Comparison of ENCODE assay signal across 27 mouse cellular contexts in genomic region chr3:17668839-17669238, GRCm38 (mm10).
"Had no signal": no experiment of that assay in that cellular context is flagged by ENCODE, and none has a peak within 500 bp of the region (broad histone marks: within the 10 kb centered on the region; RNA-seq: fewer than 3 reads in every experiment).

No protein-coding gene starts in this region.

- H3K4me2 ChIP-seq: heart, embryonic 12.5 days; hindbrain, embryonic 12.5 days; hindbrain, embryonic 14.5 days; intestine, embryonic 15.5 days; limb, embryonic 12.5 days; liver, embryonic 11.5 days; liver, embryonic 13.5 days had no signal

- H3K27ac ChIP-seq: gastrocnemius, adult 2 months; heart, embryonic 10.5 days; hindbrain, embryonic 10.5 days; hindbrain, embryonic 12.5 days; hindbrain, embryonic 14.5 days; intestine, embryonic 15.5 days; layer of hippocampus, adult 2 months; left cerebral cortex, adult 2 months; limb, embryonic 10.5 days; limb, embryonic 12.5 days; liver, embryonic 13.5 days had no signal

- H3K9me3 ChIP-seq: heart, embryonic 10.5 days; heart, embryonic 12.5 days; hindbrain, embryonic 12.5 days; intestine, embryonic 15.5 days; limb, embryonic 10.5 days; limb, embryonic 12.5 days; liver, embryonic 13.5 days had no signal

- H3K36me3 ChIP-seq: heart, embryonic 10.5 days; heart, embryonic 12.5 days; hindbrain, embryonic 12.5 days; intestine, embryonic 15.5 days; limb, embryonic 10.5 days; limb, embryonic 12.5 days; liver, embryonic 13.5 days had no signal

- DNase-seq: gastrocnemius, adult 2 months; gastrocnemius, postnatal 10 days; gastrocnemius, postnatal 25 days; heart, adult 18-20 months; heart, postnatal 10 days; heart, postnatal 4 days; kidney, adult 18-20 months; kidney, adult 8-10 months; kidney, postnatal 10 days; kidney, postnatal 25 days; kidney, postnatal 4 days; liver; liver, embryonic 13.5 days had no signal

- H3K9ac ChIP-seq: heart, embryonic 12.5 days; hindbrain, embryonic 12.5 days; hindbrain, embryonic 14.5 days; intestine, embryonic 15.5 days; limb, embryonic 12.5 days; liver, embryonic 13.5 days had no signal

- H3K4me1 ChIP-seq: heart, embryonic 10.5 days; heart, embryonic 12.5 days; hindbrain, embryonic 10.5 days; hindbrain, embryonic 12.5 days; intestine, embryonic 15.5 days; limb, embryonic 10.5 days; limb, embryonic 12.5 days; liver, embryonic 13.5 days had no signal

- ATAC-seq: hindbrain, embryonic 16.5 days; inflammation-experienced regulatory T-cells, adult 6 months; intestine, embryonic 15.5 days; intestine, postnatal 0 days had no signal

- H3K27me3 ChIP-seq: heart, embryonic 12.5 days; hindbrain, embryonic 12.5 days; intestine, embryonic 15.5 days; limb, embryonic 12.5 days; liver, embryonic 13.5 days had no signal

- H3K4me3 ChIP-seq: gastrocnemius, adult 2 months; heart, embryonic 10.5 days; heart, embryonic 12.5 days; hindbrain, embryonic 10.5 days; hindbrain, embryonic 12.5 days; intestine, embryonic 15.5 days; layer of hippocampus, adult 2 months; left cerebral cortex, adult 2 months; limb, embryonic 10.5 days; limb, embryonic 12.5 days; liver, embryonic 13.5 days had no signal
